Mouse (Mus musculus): Measurements from ENCODE around the gene Nmnat2. TPM values are rescaled to one million over a fixed set of nuclear protein-coding genes. Genes with fewer than 3 reads are reported as not detected.

Nmnat2 gene
- polyA plus RNA-seq (2015; fragmentation: Nextera tagmentation; extraction: Ambion mirVana): 4.3 and 5.0 TPM in 2 replicates

GRCm38 (mm10) chr1:152954821-152955523 lies at the start of gene Nmnat2:
Nmnat2 (plus strand) TSS chr1:152954993.
- under 1% methylated on average over 42 of the region's 42 CpGs for whole genome bisulfite sequencing
- Histone ChIP-seq H3K4me2 (peak within 1 kb of the TSS; percentile 77), H3K9me3 (no peaks in the 10 kb centered on the region), H3K4me3 (peak within 1 kb of the TSS; percentile 48), H3K9ac (peak within 1 kb of the TSS; percentile 22; the same call in 1 of the 2 replicates), H3K36me3 (no peaks in the 10 kb centered on the region), H3K27me3 (peaks cover 44% of the 10 kb centered on the region), H3K4me1 (peaks cover 16% of the 10 kb centered on the region), H3K27ac (no peak within 1 kb of the TSS)
- peak; percentile 19; the same call in 1 of the 2 replicates for ATAC-seq (ENCODE audit: borderline replicate concordance, extremely low read depth, low FRiP score, low TSS enrichment)

DNA sequence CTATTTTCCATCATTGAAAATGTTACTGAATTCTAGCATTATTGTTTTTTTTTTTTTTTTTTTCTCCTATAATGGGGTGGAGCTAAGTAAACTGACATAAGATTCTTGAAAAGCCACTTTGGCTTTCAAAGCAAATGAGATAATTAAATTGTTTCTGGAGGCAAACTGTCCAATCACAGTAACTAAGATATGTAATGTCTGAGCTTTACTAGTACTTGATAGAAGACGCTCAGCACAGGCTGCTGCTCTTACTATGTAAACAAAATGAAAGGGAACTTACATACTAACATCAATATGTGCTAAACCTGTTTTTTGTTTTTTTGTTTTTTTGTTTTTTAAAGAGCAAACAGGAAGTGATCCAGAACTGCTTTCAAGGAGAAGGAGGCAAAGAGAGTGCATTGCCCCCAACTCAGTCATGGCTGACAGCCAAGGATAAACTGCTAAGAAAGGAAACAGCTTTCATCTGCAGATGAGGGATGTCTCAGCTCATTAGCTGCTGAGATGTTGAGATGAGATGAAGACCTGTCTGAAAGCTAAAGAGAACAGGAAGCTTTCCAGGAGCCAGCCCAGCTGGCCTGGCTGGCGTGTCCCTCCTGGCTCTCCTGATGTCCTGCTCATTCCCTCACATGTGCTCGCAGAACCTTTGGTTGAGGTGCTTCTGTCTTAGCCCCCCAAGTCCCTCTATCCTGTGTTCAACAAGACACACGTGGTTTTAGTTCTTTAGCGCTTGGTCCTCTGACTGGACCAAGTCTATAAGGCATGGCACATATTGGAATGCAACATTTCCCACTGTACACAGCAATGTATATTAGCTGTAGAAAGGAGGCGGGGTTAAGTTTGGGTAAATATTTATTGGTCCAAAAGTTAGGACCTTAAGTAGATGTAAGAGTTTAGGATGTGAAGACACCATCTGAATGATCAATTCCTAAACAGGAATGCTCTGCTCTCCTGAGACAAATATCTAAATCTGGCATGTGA lies 41.0 kb upstream of the Nmnat2 start:
- H3K27ac ChIP-seq: peak overlapping the region; percentile 76
- ATAC-seq (ENCODE audit: borderline replicate concordance, extremely low read depth, low FRiP score, low TSS enrichment): peak; percentile 81; the same call in 1 of the 2 replicates
- H3K4me2 ChIP-seq: no peak overlapping the region
- no peaks in the 10 kb centered on the region for H3K27me3 ChIP-seq
- no peak overlapping the region for H3K9ac ChIP-seq
- H3K4me1 ChIP-seq: peaks cover 16% of the 10 kb centered on the region
- no peaks in the 10 kb centered on the region for H3K36me3 ChIP-seq
- H3K9me3 ChIP-seq: no peaks in the 10 kb centered on the region
- 41% methylated on average over 6 of the region's 6 CpGs for WGBS
- no peak overlapping the region for H3K4me3 ChIP-seq

DNA sequence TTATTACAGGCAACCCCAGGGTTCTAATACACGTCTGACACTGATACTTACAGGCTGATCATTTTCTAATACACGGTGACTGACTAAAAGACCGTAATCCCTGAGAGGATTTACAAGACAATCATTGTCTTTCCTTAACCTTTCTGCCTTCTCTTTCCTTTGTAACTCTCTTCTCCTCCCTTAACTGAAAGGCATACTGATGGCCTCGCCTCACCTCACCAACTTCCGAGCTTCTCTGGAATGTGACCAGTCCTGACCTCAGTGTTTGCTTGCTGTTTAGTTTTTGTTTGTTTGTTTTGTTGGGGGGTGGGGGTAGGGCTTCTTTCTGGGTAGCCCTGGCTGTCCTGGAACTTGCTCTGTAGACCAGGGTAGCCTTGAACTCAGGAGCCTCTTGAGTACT lies 39.0 kb upstream of the Nmnat2 start:
- no peak overlapping the region for H3K4me2 ChIP-seq

GRCm38 (mm10) chr1:152916936-152917335 lies 37.9 kb upstream of the Nmnat2 start:
- H3K27ac ChIP-seq: no peak overlapping the region
- no peak for ATAC-seq (ENCODE audit: borderline replicate concordance, extremely low read depth, low FRiP score, low TSS enrichment)
- no peak overlapping the region for H3K9ac ChIP-seq
- no peaks in the 10 kb centered on the region for H3K36me3 ChIP-seq
- no peaks in the 10 kb centered on the region for H3K9me3 ChIP-seq
- H3K4me2 ChIP-seq: no peak overlapping the region
- WGBS: 62% methylated on average over 5 of the region's 5 CpGs
- H3K27me3 ChIP-seq: no peaks in the 10 kb centered on the region
- peaks cover 16% of the 10 kb centered on the region for H3K4me1 ChIP-seq
- H3K4me3 ChIP-seq: no peak overlapping the region

More for the DNA sequence above, 39.0 kb upstream of the Nmnat2 start:
- H3K9me3 ChIP-seq: no peaks in the 10 kb centered on the region
- H3K4me1 ChIP-seq: peaks cover 16% of the 10 kb centered on the region
- ATAC-seq (ENCODE audit: borderline replicate concordance, extremely low read depth, low FRiP score, low TSS enrichment): no peak
- 50% methylated on average over 5 of the region's 5 CpGs for WGBS
- H3K27me3 ChIP-seq: no peaks in the 10 kb centered on the region
- H3K4me3 ChIP-seq: no peak overlapping the region
- H3K9ac ChIP-seq: no peak overlapping the region
- no peaks in the 10 kb centered on the region for H3K36me3 ChIP-seq
- H3K27ac ChIP-seq: no peak overlapping the region

DNA sequence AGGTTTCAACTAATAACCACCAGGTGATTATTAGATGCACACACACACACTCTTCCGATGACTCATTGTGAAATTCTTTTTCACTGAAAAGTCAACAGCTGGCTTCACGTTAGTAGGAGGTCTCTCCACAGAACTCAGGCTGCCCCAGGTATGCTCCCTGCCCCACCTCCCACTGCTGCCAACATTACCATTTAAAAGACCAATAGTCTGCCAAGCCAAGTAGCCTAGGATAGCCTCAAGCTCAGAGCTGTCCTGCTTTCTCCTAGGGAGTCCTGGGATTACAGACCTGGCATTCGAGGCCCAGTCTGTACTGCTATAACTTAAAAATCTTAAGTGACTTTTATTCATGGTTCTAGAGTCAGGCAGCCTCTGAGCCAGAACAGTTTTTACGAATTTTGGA lies 37.2 kb upstream of the Nmnat2 start:
- Histone ChIP-seq H3K4me1 (peaks cover 16% of the 10 kb centered on the region), H3K27ac (no peak overlapping the region), H3K9me3 (no peaks in the 10 kb centered on the region), H3K9ac (no peak overlapping the region), H3K4me2 (no peak overlapping the region), H3K4me3 (no peak overlapping the region), H3K36me3 (no peaks in the 10 kb centered on the region), H3K27me3 (no peaks in the 10 kb centered on the region)
- WGBS: 68% methylated on average over 4 of the region's 4 CpGs
- no peak for ATAC-seq (ENCODE audit: borderline replicate concordance, extremely low read depth, low FRiP score, low TSS enrichment)

DNA sequence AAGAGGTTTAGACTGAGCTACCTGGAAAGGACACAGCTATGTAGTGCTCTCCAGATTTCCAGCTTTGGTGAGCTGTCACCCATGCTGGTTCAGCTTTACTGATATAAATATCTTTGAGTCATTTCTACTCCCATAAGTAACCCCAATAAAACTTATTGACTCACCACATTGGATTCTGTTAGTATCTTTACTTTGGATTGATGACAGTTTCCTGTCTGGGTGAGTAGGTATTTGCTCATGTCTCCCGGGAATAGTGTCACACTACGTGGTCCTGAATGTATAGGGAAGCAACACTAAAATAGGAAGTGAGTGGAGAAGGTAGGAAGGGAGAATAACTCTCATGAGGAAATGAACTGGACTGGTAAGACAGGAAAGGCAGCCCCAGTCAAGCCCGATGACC lies 33.0 kb upstream of the Nmnat2 start:
- Histone ChIP-seq H3K9me3 (no peaks in the 10 kb centered on the region), H3K4me1 (no peaks in the 10 kb centered on the region)
- WGBS: 62% methylated on average over 3 of the region's 3 CpGs

GRCm38 (mm10) chr1:152933962-152934361 lies 20.8 kb upstream of the Nmnat2 start:
- Histone ChIP-seq H3K4me3 (no peak overlapping the region), H3K27ac (no peak overlapping the region), H3K4me2 (0 out of 2 replicates have a peak overlapping the region, but pooled peaks have one; percentile 9), H3K9ac (no peak overlapping the region), H3K36me3 (no peaks in the 10 kb centered on the region), H3K4me1 (0 out of 2 replicates have a peak, but pooled peaks cover 3% of the 10 kb centered on the region), H3K9me3 (no peaks in the 10 kb centered on the region), H3K27me3 (no peaks in the 10 kb centered on the region)
- ATAC-seq (ENCODE audit: borderline replicate concordance, extremely low read depth, low FRiP score, low TSS enrichment): no peak
- whole genome bisulfite sequencing: 45% methylated on average over 11 of the region's 11 CpGs

More for the DNA sequence above, 33.0 kb upstream of the Nmnat2 start:
- Histone ChIP-seq H3K4me3 (no peak overlapping the region), H3K4me2 (no peak overlapping the region), H3K27ac (no peak overlapping the region), H3K9ac (no peak overlapping the region), H3K27me3 (no peaks in the 10 kb centered on the region), H3K36me3 (no peaks in the 10 kb centered on the region)
- ATAC-seq (ENCODE audit: borderline replicate concordance, extremely low read depth, low FRiP score, low TSS enrichment): no peak

DNA sequence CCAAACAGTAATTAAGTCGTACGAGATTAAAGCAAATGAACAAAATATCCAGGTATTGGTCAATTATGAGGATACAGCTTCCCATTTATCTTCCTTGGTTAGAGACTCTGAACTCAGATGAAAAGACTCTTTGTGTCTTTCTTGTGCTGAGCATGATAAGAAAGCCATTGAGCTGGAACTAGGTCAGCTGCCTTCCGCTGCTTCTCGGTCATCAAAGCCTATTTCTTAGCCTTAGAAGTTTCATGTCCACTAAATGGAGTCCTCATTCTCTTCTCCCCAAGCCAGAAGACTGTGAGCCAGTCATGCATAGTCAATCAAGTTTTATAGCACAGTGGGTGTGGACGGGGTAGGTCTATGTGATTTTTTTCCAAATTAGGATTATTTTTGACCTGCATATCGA lies 19.3 kb upstream of the Nmnat2 start:
- H3K27me3 ChIP-seq: no peaks in the 10 kb centered on the region
- no peak overlapping the region for H3K9ac ChIP-seq
- H3K9me3 ChIP-seq: no peaks in the 10 kb centered on the region
- H3K4me1 ChIP-seq: 0 out of 2 replicates have a peak, but pooled peaks cover 3% of the 10 kb centered on the region
- no peak overlapping the region for H3K27ac ChIP-seq
- H3K4me3 ChIP-seq: no peak overlapping the region
- WGBS: 65% methylated on average over 6 of the region's 6 CpGs
- no peak overlapping the region for H3K4me2 ChIP-seq
- H3K36me3 ChIP-seq: no peaks in the 10 kb centered on the region
- no peak for ATAC-seq (ENCODE audit: borderline replicate concordance, extremely low read depth, low FRiP score, low TSS enrichment)

- no peaks in the 10 kb centered on the region for H3K27me3 ChIP-seq
- no peaks in the 10 kb centered on the region for H3K36me3 ChIP-seq
- no peaks in the 10 kb centered on the region for H3K9me3 ChIP-seq
- no peak overlapping the region for H3K9ac ChIP-seq
- H3K4me1 ChIP-seq: 0 out of 2 replicates have a peak, but pooled peaks cover 3% of the 10 kb centered on the region
- no peak overlapping the region for H3K4me2 ChIP-seq
- no peak for ATAC-seq (ENCODE audit: borderline replicate concordance, extremely low read depth, low FRiP score, low TSS enrichment)
- H3K27ac ChIP-seq: no peak overlapping the region
- WGBS: 68% methylated on average over 5 of the region's 5 CpGs
- no peak overlapping the region for H3K4me3 ChIP-seq
These were observed 18.4 kb upstream of the Nmnat2 start for GRCm38 (mm10) chr1:152936365-152936764.

- H3K4me3 ChIP-seq: no peak overlapping the region
- H3K36me3 ChIP-seq: no peaks in the 10 kb centered on the region
- H3K4me1 ChIP-seq: no peaks in the 10 kb centered on the region
- WGBS: 55% methylated on average over 4 of the region's 4 CpGs
- H3K27me3 ChIP-seq: no peaks in the 10 kb centered on the region
- no peak overlapping the region for H3K9ac ChIP-seq
- no peak for ATAC-seq (ENCODE audit: borderline replicate concordance, extremely low read depth, low FRiP score, low TSS enrichment)
- H3K27ac ChIP-seq: no peak overlapping the region
- H3K9me3 ChIP-seq: no peaks in the 10 kb centered on the region
- no peak overlapping the region for H3K4me2 ChIP-seq
These were observed 11.8 kb upstream of the Nmnat2 start for GRCm38 (mm10) chr1:152942977-152943376.

DNA sequence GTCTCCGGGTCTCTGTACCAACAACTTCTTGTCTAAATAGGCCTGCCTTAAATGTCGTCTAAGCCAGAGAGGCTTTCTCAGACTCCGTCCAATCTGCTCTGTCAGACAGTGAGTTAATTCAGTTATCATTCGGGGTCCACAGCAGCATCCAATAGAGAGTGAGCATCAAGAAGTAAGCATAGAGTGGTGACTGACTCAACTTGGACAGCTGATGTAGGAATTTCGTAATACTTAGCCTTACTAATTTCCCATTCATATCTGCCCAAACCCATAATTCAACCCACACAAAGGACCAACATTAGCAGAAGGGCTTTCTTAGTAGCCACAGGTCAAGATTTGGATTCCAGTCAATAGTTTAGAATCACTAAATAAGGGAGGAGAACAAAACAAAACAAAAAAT lies 626 bp upstream of the Nmnat2 start:
- no peak for ATAC-seq (ENCODE audit: borderline replicate concordance, extremely low read depth, low FRiP score, low TSS enrichment)
- peaks cover 44% of the 10 kb centered on the region for H3K27me3 ChIP-seq
- 77% methylated on average over 5 of the region's 5 CpGs for WGBS

More for the DNA sequence above, 626 bp upstream of the Nmnat2 start:
- no peak overlapping the region for H3K9ac ChIP-seq
- no peak overlapping the region for H3K27ac ChIP-seq
- no peaks in the 10 kb centered on the region for H3K9me3 ChIP-seq
- H3K4me1 ChIP-seq: peaks cover 16% of the 10 kb centered on the region
- no peak overlapping the region for H3K4me3 ChIP-seq
- H3K36me3 ChIP-seq: no peaks in the 10 kb centered on the region
- no peak overlapping the region for H3K4me2 ChIP-seq

Data from lung, embryonic 15.5 days (tissue).